Mouse (Mus musculus): Measurements from ENCODE around the gene Pm20d1. TPM values are rescaled to one million over a fixed set of nuclear protein-coding genes. Genes with fewer than 3 reads are reported as not detected.

The Pm20d1 gene
- polyA plus RNA-seq, 1 experiment from 2014 or later: 0.72 TPM

- DNase-seq (ENCODE audit: low spot score): peak; percentile 29
- WGBS: 81% methylated on average over 5 of the region's 5 CpGs
- Histone ChIP-seq H3K4me2 (ENCODE audit: low read depth) (no peak overlapping the region), H3K4me3 (ENCODE audit: low read depth, low read length) (no peak overlapping the region), H3K9ac (ENCODE audit: low read length) (no peak overlapping the region), H3K9me3 (ENCODE audit: control insufficient read depth, low read length) (no peaks in the 10 kb centered on the region), H3K4me1 (ENCODE audit: control insufficient read depth, insufficient read depth, low read length) (no peaks in the 10 kb centered on the region), H3K27ac (ENCODE audit: low read depth, low read length) (no peak overlapping the region), H3K36me3 (ENCODE audit: control insufficient read depth, insufficient read depth, low read length) (peaks cover 9% of the 10 kb centered on the region; the same call in 1 of the 2 replicates), H3K27me3 (ENCODE audit: control insufficient read depth, insufficient read depth, low read length) (no peaks in the 10 kb centered on the region)
- no peak for ATAC-seq (ENCODE audit: insufficient read depth, low FRiP score, low TSS enrichment)
Measured at GRCm38 (mm10) chr1:131846255-131846654, 49.1 kb downstream of the Pm20d1 start.

- ATAC-seq (ENCODE audit: insufficient read depth, low FRiP score, low TSS enrichment): no peak
- DNase-seq (ENCODE audit: low spot score): no peak
- no peak overlapping the region for H3K9ac ChIP-seq (ENCODE audit: low read length)
- H3K36me3 ChIP-seq (ENCODE audit: control insufficient read depth, insufficient read depth, low read length): no peaks in the 10 kb centered on the region
- H3K27me3 ChIP-seq (ENCODE audit: control insufficient read depth, insufficient read depth, low read length): no peaks in the 10 kb centered on the region
- WGBS: 83% methylated on average over 4 of the region's 4 CpGs
- H3K27ac ChIP-seq (ENCODE audit: low read depth, low read length): no peak overlapping the region
- H3K4me1 ChIP-seq (ENCODE audit: control insufficient read depth, insufficient read depth, low read length): no peaks in the 10 kb centered on the region
- H3K9me3 ChIP-seq (ENCODE audit: control insufficient read depth, low read length): no peaks in the 10 kb centered on the region
- H3K4me3 ChIP-seq (ENCODE audit: low read depth, low read length): no peak overlapping the region
- no peak overlapping the region for H3K4me2 ChIP-seq (ENCODE audit: low read depth)
Measured at GRCm38 (mm10) chr1:131861811-131862210, 64.6 kb downstream of the Pm20d1 start.

GRCm38 (mm10) chr1:131865596-131865995, 68.4 kb downstream of the Pm20d1 start:
- Histone ChIP-seq H3K4me3 (ENCODE audit: low read depth, low read length) (no peak overlapping the region), H3K9ac (ENCODE audit: low read length) (no peak overlapping the region), H3K9me3 (ENCODE audit: control insufficient read depth, low read length) (no peaks in the 10 kb centered on the region), H3K27me3 (ENCODE audit: control insufficient read depth, insufficient read depth, low read length) (no peaks in the 10 kb centered on the region), H3K4me2 (ENCODE audit: low read depth) (no peak overlapping the region), H3K36me3 (ENCODE audit: control insufficient read depth, insufficient read depth, low read length) (no peaks in the 10 kb centered on the region), H3K4me1 (ENCODE audit: control insufficient read depth, insufficient read depth, low read length) (peaks cover 4% of the 10 kb centered on the region; the same call in 1 of the 2 replicates), H3K27ac (ENCODE audit: low read depth, low read length) (no peak overlapping the region)
- no peak for DNase-seq (ENCODE audit: low spot score)
- 78% methylated on average over 5 of the region's 5 CpGs for WGBS
- ATAC-seq (ENCODE audit: insufficient read depth, low FRiP score, low TSS enrichment): no peak

GRCm38 (mm10) chr1:131866304-131866999, 69.3 kb downstream of the Pm20d1 start:
- WGBS: 78% methylated on average over 6 of the region's 6 CpGs
- H3K4me2 ChIP-seq (ENCODE audit: low read depth): no peak overlapping the region
- 0 out of 2 replicates have a peak, but pooled peaks have one; percentile 22 for ATAC-seq (ENCODE audit: insufficient read depth, low FRiP score, low TSS enrichment)

GRCm38 (mm10) chr1:131867093-131867945, 70.1 kb downstream of the Pm20d1 start, which contains the start of gene Rab29:
TSS of gene Rab29 (plus strand) at chr1:131867224.
- DNase-seq (ENCODE audit: low spot score): peak; percentile 90
- H3K4me2 ChIP-seq (ENCODE audit: low read depth): peak within 1 kb of the TSS; percentile 74
- 1% methylated on average over 46 of the region's 46 CpGs for WGBS
- H3K27me3 ChIP-seq (ENCODE audit: control insufficient read depth, insufficient read depth, low read length): no peaks in the 10 kb centered on the region
- peak within 1 kb of the TSS; percentile 54 for H3K4me3 ChIP-seq (ENCODE audit: low read depth, low read length)
- peak within 1 kb of the TSS; percentile 59 for H3K9ac ChIP-seq (ENCODE audit: low read length)
- H3K9me3 ChIP-seq (ENCODE audit: control insufficient read depth, low read length): no peaks in the 10 kb centered on the region
- H3K27ac ChIP-seq (ENCODE audit: low read depth, low read length): no peak within 1 kb of the TSS
- no peaks in the 10 kb centered on the region for H3K36me3 ChIP-seq (ENCODE audit: control insufficient read depth, insufficient read depth, low read length)
- ATAC-seq (ENCODE audit: insufficient read depth, low FRiP score, low TSS enrichment): peak; percentile 97
- peaks cover 4% of the 10 kb centered on the region; the same call in 1 of the 2 replicates for H3K4me1 ChIP-seq (ENCODE audit: control insufficient read depth, insufficient read depth, low read length)

More at GRCm38 (mm10) chr1:131866304-131866999, 69.3 kb downstream of the Pm20d1 start:
- Histone ChIP-seq H3K4me1 (ENCODE audit: control insufficient read depth, insufficient read depth, low read length) (peaks cover 4% of the 10 kb centered on the region; the same call in 1 of the 2 replicates), H3K27ac (ENCODE audit: low read depth, low read length) (no peak overlapping the region), H3K4me3 (ENCODE audit: low read depth, low read length) (no peak overlapping the region), H3K9ac (ENCODE audit: low read length) (no peak overlapping the region), H3K36me3 (ENCODE audit: control insufficient read depth, insufficient read depth, low read length) (no peaks in the 10 kb centered on the region), H3K27me3 (ENCODE audit: control insufficient read depth, insufficient read depth, low read length) (no peaks in the 10 kb centered on the region), H3K9me3 (ENCODE audit: control insufficient read depth, low read length) (no peaks in the 10 kb centered on the region)
- no peak for DNase-seq (ENCODE audit: low spot score)

- no peak for ATAC-seq (ENCODE audit: insufficient read depth, low FRiP score, low TSS enrichment)
- Histone ChIP-seq H3K36me3 (ENCODE audit: control insufficient read depth, insufficient read depth, low read length) (no peaks in the 10 kb centered on the region), H3K9me3 (ENCODE audit: control insufficient read depth, low read length) (no peaks in the 10 kb centered on the region), H3K4me1 (ENCODE audit: control insufficient read depth, insufficient read depth, low read length) (peaks cover 4% of the 10 kb centered on the region; the same call in 1 of the 2 replicates), H3K9ac (ENCODE audit: low read length) (peak overlapping the region; percentile 59), H3K4me2 (ENCODE audit: low read depth) (peak overlapping the region; percentile 74), H3K27ac (ENCODE audit: low read depth, low read length) (no peak overlapping the region), H3K27me3 (ENCODE audit: control insufficient read depth, insufficient read depth, low read length) (no peaks in the 10 kb centered on the region), H3K4me3 (ENCODE audit: low read depth, low read length) (peak overlapping the region; percentile 54)
- 24% methylated on average over 10 of the region's 10 CpGs for WGBS
- DNase-seq (ENCODE audit: low spot score): no peak
Measured at GRCm38 (mm10) chr1:131867946-131868290, 70.7 kb downstream of the Pm20d1 start.

- 86% methylated on average over 2 of the region's 2 CpGs for WGBS
Measured at GRCm38 (mm10) chr1:131869561-131869960, 72.4 kb downstream of the Pm20d1 start.

More at GRCm38 (mm10) chr1:131869561-131869960, 72.4 kb downstream of the Pm20d1 start:
- Histone ChIP-seq H3K9ac (ENCODE audit: low read length) (no peak overlapping the region), H3K9me3 (ENCODE audit: control insufficient read depth, low read length) (no peaks in the 10 kb centered on the region), H3K4me2 (ENCODE audit: low read depth) (no peak overlapping the region), H3K27ac (ENCODE audit: low read depth, low read length) (no peak overlapping the region), H3K27me3 (ENCODE audit: control insufficient read depth, insufficient read depth, low read length) (no peaks in the 10 kb centered on the region), H3K36me3 (ENCODE audit: control insufficient read depth, insufficient read depth, low read length) (no peaks in the 10 kb centered on the region), H3K4me3 (ENCODE audit: low read depth, low read length) (no peak overlapping the region), H3K4me1 (ENCODE audit: control insufficient read depth, insufficient read depth, low read length) (peaks cover 4% of the 10 kb centered on the region; the same call in 1 of the 2 replicates)
- ATAC-seq (ENCODE audit: insufficient read depth, low FRiP score, low TSS enrichment) (no peak), DNase-seq (ENCODE audit: low spot score) (no peak)
